Mouse (Mus musculus): ENCODE results near the gene Mrm3. TPM values are rescaled to one million over a fixed set of nuclear protein-coding genes. Genes with fewer than 3 reads are reported as not detected.

Gene Mrm3
- polyA plus RNA-seq, 1 experiment = 0.79 TPM

DNA sequence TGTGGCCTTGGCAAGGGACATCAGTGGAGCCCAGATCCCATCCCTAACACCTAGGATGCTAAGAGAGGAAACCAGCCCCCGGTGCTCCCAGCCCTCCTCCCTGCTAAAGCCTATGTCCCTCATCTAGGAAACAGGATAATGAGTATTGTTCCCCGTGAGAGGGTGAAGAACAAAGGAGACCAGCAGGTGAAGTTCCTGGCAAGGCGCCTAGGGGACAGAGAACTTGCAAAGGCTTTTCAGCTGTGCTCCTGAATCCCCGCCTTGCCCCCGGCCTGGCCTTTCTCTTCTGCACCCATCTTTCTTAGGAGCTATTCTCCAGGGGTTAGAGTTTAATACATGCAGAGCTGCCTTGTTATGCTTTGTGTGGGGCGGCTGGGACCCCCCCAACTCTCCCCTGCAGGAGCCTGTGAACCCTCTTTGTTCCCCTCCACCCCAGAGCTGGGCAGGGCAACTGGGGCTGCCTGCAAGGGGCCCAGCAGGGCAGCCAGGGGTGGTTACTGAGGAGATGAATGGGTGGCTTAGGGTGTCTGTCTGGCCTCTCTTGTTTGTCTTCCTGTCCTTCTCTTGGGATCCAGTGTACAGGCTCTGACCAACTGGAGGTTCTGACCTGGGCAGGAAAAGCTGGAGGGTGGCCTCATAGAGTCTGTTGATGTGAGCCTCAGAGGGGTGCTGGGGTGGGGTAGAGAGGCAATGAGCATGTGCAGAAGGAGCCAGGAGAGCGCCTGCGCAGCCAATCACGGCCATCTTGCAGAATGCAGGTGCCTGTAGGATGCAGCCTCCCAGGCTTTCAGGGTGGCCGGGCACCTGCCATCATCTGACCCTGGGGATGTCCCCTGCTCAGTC lies 16.9 kb downstream of the Mrm3 start:
- H3K4me1 ChIP-seq (ENCODE audit: control insufficient read depth) = no peaks in the 10 kb centered on the region
- H3K27me3 ChIP-seq (ENCODE audit: control insufficient read depth) = no peaks in the 10 kb centered on the region
- TF ChIP-seq GATA1 (IDR thresholded peaks at IDR 0.05; ENCODE audit: low read length) = no peak
- TF ChIP-seq TAL1 (IDR thresholded peaks at IDR 0.05; ENCODE audit: low read length) = no peak

DNA sequence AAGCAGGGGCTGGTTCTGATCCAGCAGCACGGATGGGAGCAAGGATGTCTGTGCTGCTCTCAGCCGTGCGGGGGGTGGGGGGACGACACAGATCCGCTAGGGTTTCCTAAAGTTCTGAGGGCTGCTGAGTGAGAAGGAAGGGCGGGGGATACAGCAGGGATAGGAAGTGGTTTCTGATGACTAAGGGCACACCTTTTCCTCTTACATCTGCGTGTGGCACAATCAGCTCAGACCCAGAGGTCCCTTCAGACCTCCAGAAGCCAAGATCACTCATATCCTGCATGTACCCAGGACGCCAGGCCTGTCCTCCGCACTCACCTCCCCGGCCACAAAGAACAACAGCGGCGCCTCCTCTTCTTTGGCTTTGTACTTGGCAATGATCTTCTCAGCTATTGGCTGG lies 17.7 kb downstream of the Mrm3 start:
- no peaks in the 10 kb centered on the region for H3K9me3 ChIP-seq (ENCODE audit: control insufficient read depth, low read length)
- H3K36me3 ChIP-seq (ENCODE audit: control insufficient read depth) = no peaks in the 10 kb centered on the region
- no peak overlapping the region for H3K4me3 ChIP-seq (replicated peaks)
- TF ChIP-seq GATA1 (IDR thresholded peaks at IDR 0.05; ENCODE audit: low read length) (no peak), TAL1 (IDR thresholded peaks at IDR 0.05; ENCODE audit: low read length) (no peak)
- H3K4me1 ChIP-seq (ENCODE audit: control insufficient read depth) = no peaks in the 10 kb centered on the region
- H3K27me3 ChIP-seq (ENCODE audit: control insufficient read depth) = no peaks in the 10 kb centered on the region

More for the DNA sequence above, 16.9 kb downstream of the Mrm3 start:
- Histone ChIP-seq H3K36me3 (ENCODE audit: control insufficient read depth) (no peaks in the 10 kb centered on the region), H3K9me3 (ENCODE audit: control insufficient read depth, low read length) (no peaks in the 10 kb centered on the region), H3K4me3 (replicated peaks) (no peak overlapping the region)

DNA sequence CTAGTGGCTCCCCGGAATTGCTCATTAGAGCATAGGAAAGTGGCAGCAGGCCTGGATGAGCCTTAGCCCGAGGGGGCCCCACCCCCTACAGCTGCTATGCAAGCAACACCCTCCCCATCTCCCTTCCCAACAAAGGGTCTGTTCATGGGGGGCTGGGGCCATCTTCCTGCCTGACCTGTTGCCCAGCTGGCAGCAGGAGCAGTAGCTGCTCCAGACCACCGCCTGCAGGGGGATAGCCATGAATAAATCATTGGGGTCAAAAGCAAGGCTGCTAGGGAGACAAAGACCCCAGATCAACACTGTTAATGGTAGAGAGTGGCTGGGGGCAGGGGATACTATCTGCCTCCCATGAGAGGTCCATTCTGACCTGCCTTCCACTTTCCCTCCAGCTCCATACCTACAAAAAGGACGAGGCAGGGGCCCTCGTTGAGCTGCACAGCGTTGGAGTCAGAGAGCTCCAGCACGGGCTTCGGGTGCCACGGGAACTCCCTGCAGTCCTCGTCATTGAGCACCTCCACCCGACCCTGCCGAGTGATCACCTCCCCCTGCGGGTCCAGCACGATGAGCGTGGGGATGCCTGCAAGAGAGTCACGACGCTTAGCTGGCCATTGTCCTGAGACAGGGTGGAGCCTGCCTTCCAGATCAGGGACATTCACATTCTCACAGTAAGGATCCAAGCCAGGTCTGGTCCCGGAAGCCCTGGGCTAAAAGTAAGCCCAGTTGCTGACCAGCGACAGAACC lies 19.3 kb downstream of the Mrm3 start:
- no peaks in the 10 kb centered on the region for H3K9me3 ChIP-seq (ENCODE audit: control insufficient read depth, low read length)
- no peak overlapping the region for H3K4me3 ChIP-seq (replicated peaks)
- no peak for TF ChIP-seq GATA1 (IDR thresholded peaks at IDR 0.05; ENCODE audit: low read length)
- no peak for TF ChIP-seq TAL1 (IDR thresholded peaks at IDR 0.05; ENCODE audit: low read length)
- H3K36me3 ChIP-seq (ENCODE audit: control insufficient read depth) = no peaks in the 10 kb centered on the region
- H3K4me1 ChIP-seq (ENCODE audit: control insufficient read depth) = no peaks in the 10 kb centered on the region
- no peaks in the 10 kb centered on the region for H3K27me3 ChIP-seq (ENCODE audit: control insufficient read depth)

DNA sequence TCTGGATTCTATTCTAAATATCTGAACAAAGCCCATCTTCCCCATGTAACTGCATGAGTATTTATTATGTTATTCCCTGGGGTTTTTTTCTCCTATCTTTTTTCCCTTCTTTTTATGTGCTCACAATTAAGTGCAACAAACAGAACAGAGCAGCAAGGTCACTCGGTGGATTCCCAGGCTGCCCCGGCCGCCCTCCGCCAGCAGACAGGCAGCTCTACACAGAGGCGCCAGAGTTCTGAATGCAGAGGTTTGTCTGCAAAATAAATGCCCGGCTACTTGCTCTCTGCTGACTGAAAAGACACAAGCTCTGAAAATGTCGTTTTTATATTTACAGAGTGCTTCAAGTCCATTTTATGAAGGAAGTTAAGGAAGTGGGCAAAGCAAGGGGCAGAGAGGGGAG lies 24.0 kb downstream of the Mrm3 start:
- Histone ChIP-seq H3K4me1 (ENCODE audit: control insufficient read depth) (no peaks in the 10 kb centered on the region), H3K36me3 (ENCODE audit: control insufficient read depth) (no peaks in the 10 kb centered on the region), H3K4me3 (replicated peaks) (no peak overlapping the region), H3K9me3 (ENCODE audit: control insufficient read depth, low read length) (no peaks in the 10 kb centered on the region), H3K27me3 (ENCODE audit: control insufficient read depth) (no peaks in the 10 kb centered on the region)
- TF ChIP-seq GATA1 (IDR thresholded peaks at IDR 0.05; ENCODE audit: low read length) = no peak
- no peak for TF ChIP-seq TAL1 (IDR thresholded peaks at IDR 0.05; ENCODE audit: low read length)

DNA sequence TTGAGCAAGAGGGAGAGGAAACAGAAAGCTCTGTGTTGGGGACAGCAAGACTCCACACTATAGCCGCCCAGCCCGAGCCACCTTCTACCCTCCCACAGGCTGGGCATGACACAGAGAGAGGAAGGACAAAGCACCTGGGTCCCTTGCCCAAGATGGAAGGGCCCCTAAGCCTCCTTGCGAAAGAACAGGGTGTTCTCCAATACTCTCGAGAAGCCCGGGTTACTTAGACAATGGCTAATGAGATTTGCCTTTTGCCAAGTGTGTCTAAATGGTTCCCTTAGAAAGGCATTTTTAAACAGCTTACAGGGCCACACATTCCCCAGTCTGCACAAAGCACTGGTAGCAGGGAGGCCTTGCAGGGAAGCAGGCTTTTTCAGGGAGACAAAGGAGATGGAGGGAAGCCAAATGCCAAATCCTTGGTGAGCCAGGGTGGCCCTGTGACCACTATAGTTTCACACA lies 24.5 kb downstream of the Mrm3 start:
- Histone ChIP-seq H3K27me3 (ENCODE audit: control insufficient read depth) (no peaks in the 10 kb centered on the region), H3K36me3 (ENCODE audit: control insufficient read depth) (no peaks in the 10 kb centered on the region), H3K4me1 (ENCODE audit: control insufficient read depth) (no peaks in the 10 kb centered on the region), H3K9me3 (ENCODE audit: control insufficient read depth, low read length) (no peaks in the 10 kb centered on the region), H3K4me3 (replicated peaks) (no peak overlapping the region)
- TF ChIP-seq TAL1 (IDR thresholded peaks at IDR 0.05; ENCODE audit: low read length) (no peak), GATA1 (IDR thresholded peaks at IDR 0.05; ENCODE audit: low read length) (no peak)

DNA sequence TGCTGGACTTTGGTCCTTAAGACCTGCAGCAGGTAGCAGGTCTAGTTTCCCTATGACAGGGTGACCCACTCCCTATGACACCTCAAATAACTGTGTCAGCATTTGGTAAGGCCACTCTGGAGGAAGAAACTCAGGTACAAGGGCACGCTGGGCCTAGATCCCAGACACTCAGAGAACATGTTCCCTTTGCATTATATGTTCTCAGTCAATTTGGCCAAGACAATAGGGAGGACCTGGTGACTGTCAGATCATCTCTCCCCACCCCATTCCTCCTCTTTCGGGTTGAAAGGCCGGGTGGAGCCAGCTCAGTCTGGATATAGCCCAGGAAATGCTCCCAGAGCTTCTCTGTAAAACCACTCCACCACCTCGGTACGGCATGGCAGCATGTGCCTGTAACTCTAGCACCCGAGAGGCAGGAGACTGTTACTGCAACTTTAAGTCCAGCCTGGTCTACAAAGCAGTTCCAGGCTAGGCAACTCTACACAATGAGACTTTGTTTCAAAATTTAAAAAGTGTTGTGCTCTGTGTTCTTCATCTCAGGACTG lies 25.1 kb downstream of the Mrm3 start:
- no peaks in the 10 kb centered on the region for H3K9me3 ChIP-seq (ENCODE audit: control insufficient read depth, low read length)
- H3K36me3 ChIP-seq (ENCODE audit: control insufficient read depth) = no peaks in the 10 kb centered on the region
- H3K4me1 ChIP-seq (ENCODE audit: control insufficient read depth) = no peaks in the 10 kb centered on the region
- H3K27me3 ChIP-seq (ENCODE audit: control insufficient read depth) = no peaks in the 10 kb centered on the region
- H3K4me3 ChIP-seq (replicated peaks) = no peak overlapping the region
- TF ChIP-seq TAL1 (IDR thresholded peaks at IDR 0.05; ENCODE audit: low read length) = no peak
- no peak for TF ChIP-seq GATA1 (IDR thresholded peaks at IDR 0.05; ENCODE audit: low read length)

DNA sequence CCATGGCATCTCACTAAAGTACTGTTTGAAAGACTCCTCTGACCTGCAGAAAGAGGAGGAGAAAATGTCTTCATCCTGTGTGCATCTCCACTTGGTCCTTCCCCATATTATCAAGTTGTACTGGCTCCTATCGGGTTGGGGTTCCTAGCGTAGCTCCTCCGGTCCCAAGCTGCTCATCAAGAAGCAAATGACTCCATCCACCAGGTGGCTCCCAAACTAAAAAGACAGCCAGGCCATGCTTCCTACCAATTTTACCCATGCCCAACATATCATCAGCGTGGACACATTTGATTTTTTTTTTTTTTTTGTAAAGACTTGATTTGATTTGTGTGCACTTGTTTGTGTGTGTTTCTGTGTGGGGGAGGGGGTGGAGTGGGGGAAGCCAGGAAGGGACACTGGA lies 28.9 kb downstream of the Mrm3 start:
- no peak for TF ChIP-seq GATA1 (IDR thresholded peaks at IDR 0.05; ENCODE audit: low read length)
- TF ChIP-seq TAL1 (IDR thresholded peaks at IDR 0.05; ENCODE audit: low read length) = no peak
- no peaks in the 10 kb centered on the region for H3K9me3 ChIP-seq (ENCODE audit: control insufficient read depth, low read length)

DNA sequence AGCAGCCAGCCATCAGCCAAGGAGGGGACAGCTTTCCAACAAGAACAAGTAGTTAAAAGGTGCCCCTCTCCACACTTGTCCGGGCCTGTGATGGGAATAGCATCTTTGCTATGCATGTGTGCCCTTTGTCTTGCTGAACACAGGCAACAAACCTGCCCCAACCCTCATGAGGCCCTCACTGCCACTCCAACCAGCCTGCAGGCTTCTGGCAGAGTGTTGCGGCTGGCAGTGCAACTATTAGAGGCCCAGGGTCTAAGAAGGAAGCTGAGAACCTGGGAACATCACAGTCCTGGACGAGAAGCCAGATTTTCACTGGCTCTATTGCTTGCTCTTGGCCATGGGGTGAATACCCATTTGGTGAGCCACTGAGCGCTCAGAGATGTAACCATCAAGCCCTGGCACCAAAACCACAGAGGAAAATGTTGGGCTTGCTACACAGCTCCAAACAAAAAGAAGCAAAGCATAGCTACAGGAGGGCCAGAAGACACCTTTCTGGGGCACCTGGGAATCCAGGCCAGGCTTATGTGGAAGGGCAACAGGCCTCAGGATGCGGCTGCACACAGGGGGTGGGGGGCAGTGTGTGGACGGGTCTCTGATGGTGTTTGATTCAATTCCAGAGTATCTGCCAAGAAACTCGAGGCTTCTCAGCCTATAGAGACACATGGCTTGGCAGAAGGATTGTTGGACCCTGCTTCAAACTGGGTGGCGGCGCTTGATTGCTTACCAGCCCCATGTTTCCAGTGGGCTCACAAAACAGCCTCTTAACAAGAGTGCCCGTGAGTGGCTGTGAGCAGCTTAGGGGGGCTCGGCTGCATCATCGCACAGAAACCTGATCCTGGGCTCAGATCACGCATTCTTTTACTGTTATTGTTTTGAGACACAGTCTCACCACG lies 35.7 kb downstream of the Mrm3 start:
- Histone ChIP-seq H3K4me3 (replicated peaks) (no peak overlapping the region), H3K27me3 (ENCODE audit: control insufficient read depth) (no peaks in the 10 kb centered on the region), H3K4me1 (ENCODE audit: control insufficient read depth) (no peaks in the 10 kb centered on the region), H3K36me3 (ENCODE audit: control insufficient read depth) (no peaks in the 10 kb centered on the region), H3K9me3 (ENCODE audit: control insufficient read depth, low read length) (no peaks in the 10 kb centered on the region)
- TF ChIP-seq TAL1 (IDR thresholded peaks at IDR 0.05; ENCODE audit: low read length) (no peak), GATA1 (IDR thresholded peaks at IDR 0.05; ENCODE audit: low read length) (no peak)

More for the DNA sequence above, 28.9 kb downstream of the Mrm3 start:
- H3K36me3 ChIP-seq (ENCODE audit: control insufficient read depth) = no peaks in the 10 kb centered on the region
- no peaks in the 10 kb centered on the region for H3K27me3 ChIP-seq (ENCODE audit: control insufficient read depth)
- H3K4me1 ChIP-seq (ENCODE audit: control insufficient read depth) = no peaks in the 10 kb centered on the region
- H3K4me3 ChIP-seq (replicated peaks) = no peak overlapping the region
